Mouse (Mus musculus): ENCODE measurements around the gene Padi3. TPM values are rescaled to one million over a fixed set of nuclear protein-coding genes. Genes with fewer than 3 reads are reported as not detected.
A peak's percentile ranks its signal among the peaks of the same experiment; 100 is the strongest.

The Padi3 gene
- polyA plus RNA-seq, 1 experiment from 2014 or later, result 0.08 TPM

GRCm38 (mm10) chr4:140814241-140815225 is 4.1 kb upstream of the Padi3 start:
- DNase-seq (ENCODE audit: low spot score), result peak; percentile 52
- Histone ChIP-seq H3K36me3 (no peaks in the 10 kb centered on the region), H3K4me1 (replicated peaks) (peaks cover 48% of the 10 kb centered on the region), H3K9me3 (no peaks in the 10 kb centered on the region), H3K27me3 (ENCODE audit: insufficient read depth, poor library complexity, severe bottlenecking) (peaks cover 35% of the 10 kb centered on the region), H3K4me3 (peak overlapping the region; percentile 49), H3K27ac (peak overlapping the region; percentile 76)
- WGBS, result 24% methylated on average over 36 of the region's 36 CpGs

GRCm38 (mm10) chr4:140813358-140814185 is 3.1 kb upstream of the Padi3 start:
- no peaks in the 10 kb centered on the region for H3K9me3 ChIP-seq
- DNase-seq (ENCODE audit: low spot score), result no peak
- 30% methylated on average over 13 of the region's 13 CpGs for WGBS
- H3K27me3 ChIP-seq (ENCODE audit: insufficient read depth, poor library complexity, severe bottlenecking), result peaks cover 35% of the 10 kb centered on the region
- peak overlapping the region; percentile 76; the same call in 1 of the 2 replicates for H3K27ac ChIP-seq
- peaks cover 48% of the 10 kb centered on the region for H3K4me1 ChIP-seq (replicated peaks)
- H3K36me3 ChIP-seq, result no peaks in the 10 kb centered on the region
- peak overlapping the region; percentile 49 for H3K4me3 ChIP-seq

- H3K27ac ChIP-seq, result no peak overlapping the region
- no peaks in the 10 kb centered on the region for H3K9me3 ChIP-seq
- H3K4me3 ChIP-seq, result no peak overlapping the region
- H3K36me3 ChIP-seq, result no peaks in the 10 kb centered on the region
- H3K4me1 ChIP-seq (replicated peaks), result peaks cover 48% of the 10 kb centered on the region
- no peak for DNase-seq (ENCODE audit: low spot score)
- peaks cover 35% of the 10 kb centered on the region for H3K27me3 ChIP-seq (ENCODE audit: insufficient read depth, poor library complexity, severe bottlenecking)
- 43% methylated on average over 14 of the region's 14 CpGs for WGBS
Observed at GRCm38 (mm10) chr4:140812609-140813008, 2.2 kb upstream of the Padi3 start.

GRCm38 (mm10) chr4:140812191-140812590 is 1.7 kb upstream of the Padi3 start:
- 69% methylated on average over 8 of the region's 8 CpGs for WGBS
- peaks cover 35% of the 10 kb centered on the region for H3K27me3 ChIP-seq (ENCODE audit: insufficient read depth, poor library complexity, severe bottlenecking)
- no peaks in the 10 kb centered on the region for H3K36me3 ChIP-seq
- H3K9me3 ChIP-seq, result no peaks in the 10 kb centered on the region
- no peak for DNase-seq (ENCODE audit: low spot score)
- H3K27ac ChIP-seq, result 0 out of 2 replicates have a peak overlapping the region, but pooled peaks have one; percentile 1
- no peak overlapping the region for H3K4me3 ChIP-seq
- H3K4me1 ChIP-seq (replicated peaks), result peaks cover 48% of the 10 kb centered on the region

GRCm38 (mm10) chr4:140809118-140809517 is 1.3 kb downstream of the Padi3 start:
- no peaks in the 10 kb centered on the region for H3K9me3 ChIP-seq
- no peak for DNase-seq (ENCODE audit: low spot score)
- H3K36me3 ChIP-seq, result no peaks in the 10 kb centered on the region
- WGBS, result 87% methylated on average over 8 of the region's 8 CpGs
- H3K4me3 ChIP-seq, result no peak overlapping the region
- peaks cover 17% of the 10 kb centered on the region for H3K27me3 ChIP-seq (ENCODE audit: insufficient read depth, poor library complexity, severe bottlenecking)
- H3K4me1 ChIP-seq (replicated peaks), result peaks cover 28% of the 10 kb centered on the region
- no peak overlapping the region for H3K27ac ChIP-seq

GRCm38 (mm10) chr4:140804601-140805000 is 5.8 kb downstream of the Padi3 start:
- no peaks in the 10 kb centered on the region for H3K4me1 ChIP-seq (replicated peaks)
- H3K36me3 ChIP-seq, result no peaks in the 10 kb centered on the region
- DNase-seq (ENCODE audit: low spot score), result no peak
- no peak overlapping the region for H3K4me3 ChIP-seq
- no peaks in the 10 kb centered on the region for H3K27me3 ChIP-seq (ENCODE audit: insufficient read depth, poor library complexity, severe bottlenecking)
- no peaks in the 10 kb centered on the region for H3K9me3 ChIP-seq
- H3K27ac ChIP-seq, result no peak overlapping the region
- WGBS, result 88% methylated on average over 9 of the region's 9 CpGs

- no peaks in the 10 kb centered on the region for H3K9me3 ChIP-seq
- 78% methylated on average over 3 of the region's 3 CpGs for WGBS
- no peaks in the 10 kb centered on the region for H3K4me1 ChIP-seq (replicated peaks)
- no peak overlapping the region for H3K27ac ChIP-seq
- no peaks in the 10 kb centered on the region for H3K27me3 ChIP-seq (ENCODE audit: insufficient read depth, poor library complexity, severe bottlenecking)
- H3K36me3 ChIP-seq, result no peaks in the 10 kb centered on the region
- no peak overlapping the region for H3K4me3 ChIP-seq
- DNase-seq (ENCODE audit: low spot score), result no peak
Observed at GRCm38 (mm10) chr4:140801364-140801763, 9.1 kb downstream of the Padi3 start.

- WGBS, result 87% methylated on average over 3 of the region's 3 CpGs
- Histone ChIP-seq H3K9me3 (no peaks in the 10 kb centered on the region), H3K27ac (no peak overlapping the region), H3K36me3 (no peaks in the 10 kb centered on the region), H3K4me1 (replicated peaks) (0 out of 2 replicates have a peak, but pooled peaks cover 8% of the 10 kb centered on the region), H3K4me3 (no peak overlapping the region), H3K27me3 (ENCODE audit: insufficient read depth, poor library complexity, severe bottlenecking) (0 out of 2 replicates have a peak, but pooled peaks cover 4% of the 10 kb centered on the region)
- no peak for DNase-seq (ENCODE audit: low spot score)
Observed at GRCm38 (mm10) chr4:140796786-140797185, 13.7 kb downstream of the Padi3 start.

GRCm38 (mm10) chr4:140794678-140795077 is 15.8 kb downstream of the Padi3 start:
- Histone ChIP-seq H3K4me1 (replicated peaks) (0 out of 2 replicates have a peak, but pooled peaks cover 13% of the 10 kb centered on the region), H3K9me3 (no peaks in the 10 kb centered on the region), H3K36me3 (no peaks in the 10 kb centered on the region), H3K4me3 (no peak overlapping the region), H3K27me3 (ENCODE audit: insufficient read depth, poor library complexity, severe bottlenecking) (0 out of 2 replicates have a peak, but pooled peaks cover 4% of the 10 kb centered on the region), H3K27ac (0 out of 2 replicates have a peak overlapping the region, but pooled peaks have one; percentile 1)
- DNase-seq (ENCODE audit: low spot score), result no peak
- 85% methylated on average over 9 of the region's 9 CpGs for WGBS

GRCm38 (mm10) chr4:140793795-140794194 is 16.7 kb downstream of the Padi3 start:
- H3K27ac ChIP-seq, result no peak overlapping the region
- H3K9me3 ChIP-seq, result no peaks in the 10 kb centered on the region
- H3K4me3 ChIP-seq, result no peak overlapping the region
- H3K36me3 ChIP-seq, result no peaks in the 10 kb centered on the region
- 0 out of 2 replicates have a peak, but pooled peaks cover 4% of the 10 kb centered on the region for H3K27me3 ChIP-seq (ENCODE audit: insufficient read depth, poor library complexity, severe bottlenecking)
- WGBS, result 45% methylated on average over 9 of the region's 9 CpGs
- H3K4me1 ChIP-seq (replicated peaks), result 0 out of 2 replicates have a peak, but pooled peaks cover 18% of the 10 kb centered on the region
- DNase-seq (ENCODE audit: low spot score), result peak; percentile 26

GRCm38 (mm10) chr4:140792584-140792983 is 17.9 kb downstream of the Padi3 start:
- no peak overlapping the region for H3K27ac ChIP-seq
- WGBS, result 90% methylated on average over 7 of the region's 7 CpGs
- no peaks in the 10 kb centered on the region for H3K36me3 ChIP-seq
- H3K4me3 ChIP-seq, result no peak overlapping the region
- 0 out of 2 replicates have a peak, but pooled peaks cover 18% of the 10 kb centered on the region for H3K4me1 ChIP-seq (replicated peaks)
- H3K9me3 ChIP-seq, result no peaks in the 10 kb centered on the region
- DNase-seq (ENCODE audit: low spot score), result no peak
- 0 out of 2 replicates have a peak, but pooled peaks cover 4% of the 10 kb centered on the region for H3K27me3 ChIP-seq (ENCODE audit: insufficient read depth, poor library complexity, severe bottlenecking)

- 82% methylated on average over 16 of the region's 16 CpGs for WGBS
- DNase-seq (ENCODE audit: low spot score), result no peak
- Histone ChIP-seq H3K4me3 (no peak overlapping the region), H3K27ac (no peak overlapping the region), H3K4me1 (replicated peaks) (0 out of 2 replicates have a peak, but pooled peaks cover 21% of the 10 kb centered on the region), H3K36me3 (no peaks in the 10 kb centered on the region), H3K9me3 (no peaks in the 10 kb centered on the region), H3K27me3 (ENCODE audit: insufficient read depth, poor library complexity, severe bottlenecking) (0 out of 2 replicates have a peak, but pooled peaks cover 4% of the 10 kb centered on the region)
Observed at GRCm38 (mm10) chr4:140791071-140791470, 19.4 kb downstream of the Padi3 start.
